Mouse (Mus musculus): Measurements from ENCODE around the gene Gigyf2. TPM values are rescaled to one million over a fixed set of nuclear protein-coding genes. Genes with fewer than 3 reads are reported as not detected.
"Not testable (repeated sequence)": the region's sequence is repeated elsewhere in the genome, so short reads cannot be mapped to it uniquely, and the experiment has no call there.

Gene Gigyf2
- polyA plus RNA-seq, 1 experiment from 2014 or later: 79.7 TPM

- no peak overlapping the region for H3K4me2 ChIP-seq
- no peaks in the 10 kb centered on the region for H3K4me1 ChIP-seq (replicated peaks)
- no peaks in the 10 kb centered on the region for H3K9me3 ChIP-seq
- WGBS: 84% methylated on average over 9 of the region's 9 CpGs
- H3K27me3 ChIP-seq: no peaks in the 10 kb centered on the region
- no peak for ATAC-seq (ENCODE audit: low FRiP score)
- no peak overlapping the region for H3K9ac ChIP-seq
- no peak overlapping the region for H3K27ac ChIP-seq
- no peak overlapping the region for H3K4me3 ChIP-seq
- no peaks in the 10 kb centered on the region for H3K36me3 ChIP-seq
Observed at GRCm38 (mm10) chr1:87467469-87467868, 140.7 kb downstream of the Gigyf2 start.

GRCm38 (mm10) chr1:87468321-87468720, 141.5 kb downstream of the Gigyf2 start:
- H3K9me3 ChIP-seq: no peaks in the 10 kb centered on the region
- no peak overlapping the region for H3K9ac ChIP-seq
- no peaks in the 10 kb centered on the region for H3K36me3 ChIP-seq
- no peak overlapping the region for H3K4me2 ChIP-seq
- no peaks in the 10 kb centered on the region for H3K4me1 ChIP-seq (replicated peaks)
- ATAC-seq (ENCODE audit: low FRiP score): no peak
- no peak overlapping the region for H3K4me3 ChIP-seq
- 74% methylated on average over 6 of the region's 6 CpGs for WGBS
- H3K27me3 ChIP-seq: no peaks in the 10 kb centered on the region
- no peak overlapping the region for H3K27ac ChIP-seq

DNA sequence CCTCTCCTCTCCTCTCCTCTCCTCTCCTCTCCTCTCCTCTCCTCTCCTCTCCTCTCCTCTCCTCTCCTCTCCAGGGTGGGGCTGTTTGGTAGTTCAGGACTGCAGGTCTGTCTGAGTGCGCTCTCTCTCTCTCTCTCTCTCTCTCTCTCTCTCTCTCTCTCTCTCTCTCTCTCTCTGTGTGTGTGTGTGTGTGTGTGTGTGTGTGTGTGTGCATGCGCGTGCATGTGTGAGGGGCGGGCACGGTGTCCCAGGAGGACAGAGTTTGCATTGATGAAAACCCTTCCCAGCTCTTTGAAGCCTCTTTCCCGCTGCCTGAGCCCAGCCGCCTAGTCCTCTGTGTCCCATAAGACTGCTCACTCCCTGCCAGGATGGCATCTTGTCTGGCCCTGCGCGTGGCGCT, 143.2 kb downstream of the Gigyf2 start, which contains the start of gene Snorc:
Gene Snorc (plus strand): TSS at position 301 of the 400 bp plus-strand sequence.
- H3K27ac ChIP-seq; ATAC-seq (ENCODE audit: low FRiP score); H3K36me3 ChIP-seq; H3K9ac ChIP-seq; H3K9me3 ChIP-seq; H3K4me3 ChIP-seq; H3K4me2 ChIP-seq; H3K4me1 ChIP-seq (replicated peaks): not testable (repeated sequence)
- 34% methylated on average over 6 of the region's 10 CpGs for WGBS
- H3K27me3 ChIP-seq: peaks cover 13% of the 10 kb centered on the region

DNA sequence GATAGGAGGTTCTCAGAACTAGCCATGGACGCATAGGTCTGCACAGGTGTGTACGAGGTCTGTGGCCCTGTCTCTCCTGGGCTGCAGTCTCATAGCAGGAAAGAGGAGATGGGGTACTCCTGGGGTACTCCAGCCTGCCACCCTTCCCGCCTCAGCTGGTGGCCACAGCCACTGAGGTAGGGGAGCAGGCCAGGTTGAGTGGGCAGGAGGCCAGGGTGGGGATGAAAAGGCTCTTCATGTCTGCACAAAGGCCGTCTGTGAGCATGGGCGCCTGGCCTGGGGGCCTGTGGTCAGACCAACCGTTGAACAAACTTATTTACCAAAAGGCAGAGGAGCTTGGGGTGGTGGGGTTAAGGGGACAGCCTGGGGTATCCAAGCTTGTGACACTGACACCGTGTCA, 145.1 kb downstream of the Gigyf2 start:
- Histone ChIP-seq H3K4me3 (no peak overlapping the region), H3K4me1 (replicated peaks) (peaks cover 11% of the 10 kb centered on the region), H3K36me3 (no peaks in the 10 kb centered on the region), H3K4me2 (no peak overlapping the region), H3K9me3 (no peaks in the 10 kb centered on the region), H3K9ac (no peak overlapping the region), H3K27me3 (peaks cover 33% of the 10 kb centered on the region), H3K27ac (no peak overlapping the region)
- WGBS: 83% methylated on average over 7 of the region's 7 CpGs
- no peak for ATAC-seq (ENCODE audit: low FRiP score)

- Histone ChIP-seq H3K4me1 (replicated peaks) (peaks cover 11% of the 10 kb centered on the region), H3K36me3 (no peaks in the 10 kb centered on the region), H3K9me3 (no peaks in the 10 kb centered on the region), H3K4me2 (no peak overlapping the region), H3K4me3 (no peak overlapping the region), H3K27ac (no peak overlapping the region), H3K27me3 (peaks cover 39% of the 10 kb centered on the region), H3K9ac (no peak overlapping the region)
- ATAC-seq (ENCODE audit: low FRiP score): no peak
- 90% methylated on average over 7 of the region's 7 CpGs for WGBS
Observed at GRCm38 (mm10) chr1:87472576-87472975, 145.8 kb downstream of the Gigyf2 start.

DNA sequence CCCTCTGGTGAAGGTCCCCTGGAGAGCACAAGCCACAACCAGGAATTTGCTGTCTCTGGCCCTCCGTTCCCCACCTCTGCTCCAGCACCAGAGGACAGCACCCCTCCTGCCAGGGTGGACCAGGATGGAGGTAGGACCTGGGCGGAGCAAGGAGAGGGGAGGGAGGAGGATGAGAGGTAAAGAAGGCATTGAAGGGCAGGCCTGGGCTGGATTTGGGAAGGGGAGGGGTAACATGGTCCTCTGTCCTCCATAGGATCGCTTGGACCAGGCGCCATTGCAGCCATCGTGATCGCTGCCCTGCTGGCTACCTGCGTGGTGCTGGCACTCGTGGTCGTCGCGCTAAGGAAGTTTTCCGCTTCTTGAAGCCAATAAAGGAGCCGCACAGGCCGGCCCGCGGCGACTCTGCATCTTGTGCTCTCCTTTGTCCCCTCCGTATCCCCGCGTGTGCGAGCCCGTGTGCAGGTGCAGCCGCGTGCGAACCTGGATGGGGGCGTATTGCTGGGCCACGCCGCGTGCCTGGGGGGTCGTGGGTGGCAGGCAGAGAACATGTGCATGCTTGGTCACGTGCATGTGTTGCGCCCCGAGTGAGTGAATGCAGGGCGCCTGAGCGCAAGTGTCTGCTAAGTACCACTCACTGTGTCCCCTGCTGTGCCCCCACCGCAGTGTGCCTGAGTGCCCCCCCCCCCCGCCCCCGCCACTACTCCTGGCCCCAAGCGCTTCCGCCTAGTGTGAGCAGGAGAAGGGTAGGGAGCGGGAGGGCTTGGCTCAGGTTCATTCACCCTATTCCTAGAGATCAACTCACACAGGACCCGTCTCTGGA, 148.5 kb downstream of the Gigyf2 start:
- Histone ChIP-seq H3K9ac (peak overlapping the region; percentile 67), H3K27ac (no peak overlapping the region), H3K36me3 (no peaks in the 10 kb centered on the region), H3K4me3 (peak overlapping the region; percentile 41), H3K4me2 (peak overlapping the region; percentile 78), H3K9me3 (no peaks in the 10 kb centered on the region), H3K4me1 (replicated peaks) (peaks cover 11% of the 10 kb centered on the region), H3K27me3 (peaks cover 39% of the 10 kb centered on the region)
- ATAC-seq (ENCODE audit: low FRiP score): peak; percentile 62; the same call in 1 of the 2 replicates
- WGBS: 3% methylated on average over 41 of the region's 42 CpGs

DNA sequence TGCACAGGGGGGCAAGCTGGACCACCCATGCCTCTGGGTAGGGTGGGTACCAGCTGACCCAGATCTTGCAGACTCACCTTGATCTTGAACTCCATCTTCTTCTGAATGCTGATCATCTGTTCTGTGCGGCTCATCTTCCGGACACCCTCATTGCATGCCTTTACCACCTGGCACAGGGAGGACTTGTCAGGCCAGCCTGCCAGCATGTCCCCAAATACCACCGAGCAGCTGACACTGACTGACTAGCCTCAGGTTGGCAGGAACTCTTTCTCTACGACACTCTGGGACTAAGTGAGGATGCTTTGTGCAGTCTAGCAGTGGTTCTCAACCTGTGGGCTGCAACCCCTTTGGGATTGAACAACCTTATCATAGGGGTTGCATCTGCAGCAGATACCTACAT, 155.7 kb downstream of the Gigyf2 start:
- H3K27ac ChIP-seq: no peak overlapping the region
- H3K9me3 ChIP-seq: no peaks in the 10 kb centered on the region
- H3K4me3 ChIP-seq: no peak overlapping the region
- 80% methylated on average over 4 of the region's 4 CpGs for WGBS
- 0 out of 2 replicates have a peak, but pooled peaks cover 3% of the 10 kb centered on the region for H3K4me1 ChIP-seq (replicated peaks)
- no peak for ATAC-seq (ENCODE audit: low FRiP score)
- H3K9ac ChIP-seq: no peak overlapping the region
- H3K4me2 ChIP-seq: no peak overlapping the region
- no peaks in the 10 kb centered on the region for H3K36me3 ChIP-seq
- H3K27me3 ChIP-seq: 0 out of 2 replicates have a peak, but pooled peaks cover 1% of the 10 kb centered on the region

DNA sequence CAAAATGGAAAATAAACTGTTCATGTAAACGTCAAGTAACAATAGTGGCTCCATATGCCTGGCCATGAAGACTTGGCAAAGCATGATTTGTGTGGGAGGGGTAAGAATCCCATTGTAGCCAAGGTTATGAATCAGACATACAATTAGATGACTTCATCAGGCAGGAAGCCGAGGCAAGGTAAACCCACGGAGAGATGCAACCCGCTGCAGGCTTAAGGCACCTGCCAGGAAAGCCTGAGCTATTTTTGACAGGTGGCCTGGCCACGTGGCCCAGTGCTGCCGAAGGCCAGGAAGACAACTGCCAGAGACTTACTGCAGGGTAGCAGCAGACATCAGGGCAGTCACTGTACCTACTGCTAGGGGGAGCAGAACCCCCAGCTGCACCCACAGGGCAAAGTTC, 159.6 kb downstream of the Gigyf2 start:
- Histone ChIP-seq H3K4me1 (replicated peaks) (0 out of 2 replicates have a peak, but pooled peaks cover 3% of the 10 kb centered on the region), H3K36me3 (no peaks in the 10 kb centered on the region; the same call in 1 of the 2 replicates), H3K9ac (no peak overlapping the region), H3K4me2 (no peak overlapping the region), H3K27me3 (no peaks in the 10 kb centered on the region), H3K4me3 (no peak overlapping the region), H3K27ac (no peak overlapping the region), H3K9me3 (no peaks in the 10 kb centered on the region)
- ATAC-seq (ENCODE audit: low FRiP score): no peak
- 89% methylated on average over 6 of the region's 6 CpGs for WGBS

DNA sequence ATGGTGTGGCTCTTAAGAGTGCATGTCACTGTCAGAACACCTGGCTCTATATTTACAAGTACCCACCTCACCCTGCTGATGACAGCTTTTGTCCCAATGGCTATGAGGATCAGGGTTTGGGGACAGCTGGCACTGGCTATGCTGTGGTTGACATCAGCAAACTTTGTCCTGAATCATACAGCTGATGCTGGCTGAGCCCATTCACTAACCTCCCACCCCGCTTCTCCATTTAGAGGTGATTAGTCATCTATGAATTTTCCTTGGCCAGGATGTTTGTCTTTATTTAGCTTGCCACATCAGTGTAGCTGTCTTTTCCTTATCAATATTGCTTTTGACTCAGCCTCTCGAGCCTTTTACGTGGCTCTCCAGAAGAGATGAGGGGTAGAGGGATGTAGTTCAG, 165.5 kb downstream of the Gigyf2 start:
- ATAC-seq (ENCODE audit: low FRiP score): no peak
- no peaks in the 10 kb centered on the region for H3K9me3 ChIP-seq
- no peaks in the 10 kb centered on the region; the same call in 1 of the 2 replicates for H3K36me3 ChIP-seq
- 91% methylated on average over 3 of the region's 3 CpGs for WGBS
- no peaks in the 10 kb centered on the region for H3K27me3 ChIP-seq
- H3K4me2 ChIP-seq: no peak overlapping the region
- H3K9ac ChIP-seq: no peak overlapping the region
- no peak overlapping the region for H3K27ac ChIP-seq
- H3K4me1 ChIP-seq (replicated peaks): no peaks in the 10 kb centered on the region
- no peak overlapping the region for H3K4me3 ChIP-seq

- H3K27me3 ChIP-seq: no peaks in the 10 kb centered on the region
Observed at GRCm38 (mm10) chr1:87493542-87493941, 166.7 kb downstream of the Gigyf2 start.

More at GRCm38 (mm10) chr1:87493542-87493941, 166.7 kb downstream of the Gigyf2 start:
- ATAC-seq (ENCODE audit: low FRiP score): no peak
- no peak overlapping the region for H3K27ac ChIP-seq
- H3K4me3 ChIP-seq: no peak overlapping the region
- H3K9me3 ChIP-seq: no peaks in the 10 kb centered on the region
- H3K9ac ChIP-seq: no peak overlapping the region
- H3K4me1 ChIP-seq (replicated peaks): no peaks in the 10 kb centered on the region
- 83% methylated on average over 4 of the region's 4 CpGs for WGBS
- H3K4me2 ChIP-seq: no peak overlapping the region
- H3K36me3 ChIP-seq: no peaks in the 10 kb centered on the region
